Mouse (Mus musculus) liver, embryonic 14.5 days (tissue): ENCODE measurements around the gene Acp2.

Experiments
- CTCF ChIP-seq: IDR thresholded peaks from 2 replicates; pipeline ENCODE4 v1.5.1; 2016; ENCODE audit warnings: antibody characterized with exemption, low read depth, control low read depth
- EP300 ChIP-seq: IDR thresholded peaks from 2 replicates; pipeline ENCODE4 v1.6.1; 2016; ENCODE audit warnings: antibody characterized with exemption, low read depth

- TF ChIP-seq CTCF (no peak), EP300 (no peak)
These were observed 20.7 kb upstream of the Acp2 start for GRCm38 (mm10) chr2:91182016-91182404.
